Mouse (Mus musculus): ENCODE data around the gene Tnn. TPM values are rescaled to one million over a fixed set of nuclear protein-coding genes. Genes with fewer than 3 reads are reported as not detected.
A peak's percentile ranks its signal among the peaks of the same experiment; 100 is the strongest.

Tnn gene
- total RNA-seq, 2 experiments from 2014 or later = not detected

DNA sequence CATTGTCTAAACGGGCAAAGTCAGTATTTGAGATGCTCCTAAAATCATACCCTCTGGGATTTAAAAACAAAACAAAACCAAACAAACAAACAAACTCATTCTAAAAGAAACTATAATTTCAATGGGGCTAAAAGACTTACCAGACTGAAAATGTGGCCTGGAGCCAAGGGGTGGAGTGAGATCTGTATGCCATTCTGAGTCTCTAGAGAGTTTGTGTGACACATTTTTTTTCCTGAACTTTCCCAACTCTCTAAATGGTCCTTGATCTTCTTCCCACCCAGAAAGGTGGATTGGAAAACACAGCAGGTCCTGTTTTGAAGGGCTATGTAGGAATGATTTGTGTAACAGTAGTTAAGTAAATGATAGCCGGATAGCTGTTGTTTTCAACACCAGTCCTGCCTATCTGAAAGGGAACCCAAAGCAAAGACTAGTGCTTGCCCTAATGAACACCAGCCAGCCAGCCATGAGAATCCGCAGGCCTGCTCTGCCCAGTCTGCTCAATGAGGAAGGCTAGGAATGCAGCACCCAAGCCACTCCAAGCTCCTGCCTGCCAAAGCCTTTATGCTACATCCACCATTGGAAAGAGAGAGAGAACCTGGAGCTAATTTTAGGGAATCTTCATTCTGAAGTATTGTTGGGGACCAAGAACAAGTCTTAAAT, 108.2 kb downstream of the Tnn start:
- peak; percentile 47; the same call in 1 of the 2 replicates for ATAC-seq (replicated peaks; ENCODE audit: low FRiP score, poor library complexity, severe bottlenecking)

DNA sequence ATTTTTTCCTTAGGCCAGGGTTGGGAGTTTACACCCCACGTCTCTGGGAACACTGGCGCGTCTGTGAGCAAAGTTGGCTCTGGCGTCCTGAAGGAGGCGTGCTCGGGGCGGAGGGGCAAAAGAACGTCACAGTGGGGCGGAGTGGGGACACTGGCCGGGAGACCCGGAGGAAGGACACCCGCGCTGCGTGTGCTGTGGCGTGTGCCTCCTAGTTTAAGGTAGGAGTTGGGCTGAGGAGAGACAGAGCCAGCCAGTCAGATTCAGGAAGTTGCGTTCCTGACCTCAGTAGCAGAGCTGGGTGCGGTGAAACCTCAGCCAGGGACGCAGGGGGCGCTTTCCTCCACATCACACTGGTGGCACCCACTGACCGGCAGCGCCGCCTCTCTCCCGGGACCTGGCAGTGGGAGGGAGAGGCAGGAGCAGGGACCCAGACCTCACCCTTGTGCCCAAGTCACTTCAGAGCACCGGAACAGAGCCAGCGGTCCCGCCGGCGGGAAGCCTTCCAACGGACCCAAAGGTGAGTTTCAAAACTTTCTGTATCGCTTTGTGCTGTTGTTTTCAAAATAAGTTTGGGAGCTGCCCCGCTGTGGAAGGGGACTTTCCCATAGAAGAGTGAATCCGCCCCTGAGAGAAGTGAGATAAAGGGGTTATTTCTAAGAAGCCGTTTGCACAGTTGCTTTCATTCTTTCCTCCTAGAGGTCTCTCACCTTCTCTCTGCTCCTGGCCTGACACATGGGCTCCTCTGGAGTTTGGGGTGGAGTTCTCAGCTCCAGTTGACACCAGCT, 109.0 kb downstream of the Tnn start, which contains the start of gene 4930523C07Rik:
Gene 4930523C07Rik (plus strand): TSS at position 146 of the 785 bp plus-strand sequence.
- ATAC-seq (replicated peaks; ENCODE audit: low FRiP score, poor library complexity, severe bottlenecking) = peak; percentile 87

DNA sequence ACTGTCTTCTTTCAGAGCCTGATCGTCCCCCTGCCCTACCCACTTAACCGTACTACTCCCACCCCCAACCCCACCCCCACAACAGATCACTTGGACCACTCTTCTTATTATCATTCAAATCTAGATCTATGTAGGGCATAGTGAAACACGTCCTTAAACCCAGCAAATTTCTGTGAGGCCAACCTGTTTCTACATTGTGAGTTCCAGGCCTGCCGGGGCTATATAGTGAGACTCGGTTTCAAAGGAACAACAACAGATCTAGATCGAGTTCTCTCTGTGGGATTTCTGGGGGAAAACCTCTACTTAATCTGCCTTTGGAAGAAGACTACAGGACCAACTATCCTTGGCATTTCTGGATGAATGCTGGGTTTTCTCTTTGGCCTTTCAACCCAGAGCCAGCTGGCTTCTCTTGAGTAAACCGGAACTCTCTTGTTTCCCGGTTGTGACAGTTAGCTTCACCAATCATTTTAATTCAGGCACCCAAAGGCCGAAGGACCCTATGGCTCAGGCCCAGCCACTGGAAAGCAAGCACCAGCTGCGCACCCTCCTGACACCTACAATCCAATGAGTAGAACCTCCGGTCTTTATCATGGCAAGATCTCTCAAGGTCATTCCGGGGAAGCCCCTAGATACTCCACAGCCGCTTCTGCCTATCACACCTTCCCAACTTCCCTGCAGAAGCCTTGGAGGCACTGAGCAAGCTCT, 110.0 kb downstream of the Tnn start:
- ATAC-seq (replicated peaks; ENCODE audit: low FRiP score, poor library complexity, severe bottlenecking) = no peak

DNA sequence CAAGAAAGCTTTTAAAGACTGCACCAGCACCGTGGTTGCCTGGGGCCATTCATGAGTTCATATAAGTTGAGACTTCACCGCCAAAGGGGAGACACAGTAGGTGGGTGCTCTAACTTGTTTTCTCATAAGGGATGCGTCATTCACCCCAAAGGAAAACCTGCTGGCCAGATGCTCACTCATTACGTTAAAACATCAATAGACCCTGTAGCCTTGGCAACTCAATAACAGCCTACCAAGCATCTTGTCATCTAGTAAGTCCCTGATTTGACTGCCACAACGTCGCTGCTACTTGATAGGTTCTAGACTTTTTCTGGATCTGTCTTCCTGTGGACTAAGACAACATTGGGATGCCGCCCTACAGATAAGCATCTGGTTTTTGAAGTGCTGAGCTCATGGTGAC, 111.0 kb downstream of the Tnn start:
- ATAC-seq (replicated peaks; ENCODE audit: low FRiP score, poor library complexity, severe bottlenecking) = no peak

DNA sequence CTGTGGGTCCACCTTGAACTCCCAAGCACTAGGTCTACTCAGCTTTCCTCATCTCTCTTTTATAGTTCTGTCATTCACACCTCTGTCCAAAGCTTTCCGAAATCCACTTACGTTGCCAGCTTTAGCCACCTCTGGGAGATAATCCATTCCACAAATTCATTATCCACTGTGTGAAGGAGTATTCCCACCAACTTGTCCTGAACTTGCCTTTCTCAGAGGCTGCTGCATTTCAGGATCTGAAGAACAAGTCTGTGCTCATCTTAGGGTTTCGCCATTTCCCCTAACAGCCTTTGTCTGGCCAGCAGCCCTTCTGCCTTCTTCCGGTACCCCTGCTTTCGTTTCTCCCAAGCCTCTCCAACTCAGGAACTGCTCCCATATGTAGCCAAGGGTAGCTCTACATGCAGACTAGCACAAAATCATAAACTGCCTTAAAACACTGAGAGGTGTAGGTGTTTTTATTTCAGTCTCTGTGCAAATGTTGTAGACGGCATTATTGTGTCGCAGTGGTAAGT, 112.1 kb downstream of the Tnn start:
- ATAC-seq (replicated peaks; ENCODE audit: low FRiP score, poor library complexity, severe bottlenecking) = no peak

DNA sequence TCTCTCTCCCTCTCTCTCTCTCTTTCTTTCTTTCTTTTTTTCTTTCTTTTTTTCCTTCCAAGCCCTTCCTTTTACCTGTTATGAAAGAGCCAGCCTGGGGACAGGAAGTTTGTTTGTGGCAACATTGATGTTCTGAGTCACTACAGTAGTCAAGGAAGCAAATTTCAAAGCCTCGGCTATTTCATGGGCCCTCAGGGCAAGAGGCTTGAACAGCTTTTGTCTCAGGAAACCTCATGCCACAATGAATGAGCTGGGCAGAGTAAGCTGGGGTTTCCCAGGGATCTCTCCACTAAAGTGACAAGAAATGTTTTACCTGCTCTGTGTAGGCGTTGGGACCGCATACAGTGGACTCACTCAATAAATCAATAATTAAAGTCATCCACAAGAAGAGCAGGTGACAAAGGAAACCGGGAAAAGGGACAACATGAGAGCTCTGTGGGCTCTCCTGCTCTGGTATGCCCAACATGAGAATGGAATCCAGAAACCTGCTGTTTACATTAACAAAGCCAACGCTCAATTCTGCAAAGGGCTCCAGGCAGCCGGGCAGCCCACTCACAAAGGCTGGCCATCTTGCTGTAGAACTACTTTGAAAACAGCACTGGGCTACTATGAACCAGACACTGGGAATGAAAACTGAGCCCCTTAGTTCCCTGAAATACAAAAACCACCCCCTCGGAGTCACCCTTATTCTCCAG, 113.3 kb downstream of the Tnn start:
- no peak for ATAC-seq (replicated peaks; ENCODE audit: low FRiP score, poor library complexity, severe bottlenecking)

DNA sequence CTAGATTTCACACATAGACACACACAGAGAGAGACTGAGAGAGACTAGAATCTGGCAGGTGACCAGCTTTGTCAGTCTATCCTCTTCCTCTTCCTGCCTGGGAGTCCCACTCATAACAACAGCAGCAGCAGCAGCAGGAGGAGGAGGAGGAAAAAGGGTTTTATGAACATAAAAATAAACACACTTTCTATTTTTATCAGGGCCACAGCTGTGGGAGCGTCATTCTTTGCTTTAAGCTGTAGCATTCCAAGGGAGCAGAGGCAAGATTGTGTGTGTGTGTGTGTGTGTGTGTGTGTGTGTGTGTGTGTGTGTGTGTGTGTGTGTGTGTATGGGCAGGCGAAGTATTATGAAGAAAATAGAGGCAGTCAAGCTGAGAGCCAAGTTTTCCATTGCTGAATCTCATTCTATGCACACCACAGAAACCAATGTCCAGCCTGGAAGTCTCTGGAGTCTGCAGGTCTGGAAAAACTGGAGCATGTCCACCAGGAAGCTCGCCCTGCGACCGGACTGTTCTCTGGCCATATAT, 116.3 kb downstream of the Tnn start:
- ATAC-seq (replicated peaks; ENCODE audit: low FRiP score, poor library complexity, severe bottlenecking) = no peak

DNA sequence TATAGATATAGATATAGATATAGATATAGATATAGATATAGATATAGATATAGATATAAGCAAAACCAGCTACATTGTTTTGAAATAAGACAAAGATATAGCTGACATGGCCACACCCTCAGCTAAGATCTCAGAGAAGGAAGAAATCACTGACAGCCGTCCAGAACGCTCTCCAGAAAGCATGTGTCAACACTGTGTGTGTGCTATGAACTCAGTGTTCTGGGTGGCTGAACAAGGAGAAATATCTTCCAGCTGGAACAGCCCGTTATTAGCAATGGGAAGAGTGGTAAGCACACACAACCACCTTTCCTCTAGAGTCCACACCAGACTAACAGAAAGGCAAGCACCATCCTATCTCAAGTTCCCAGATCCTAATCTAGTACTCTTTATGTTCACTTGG, 117.8 kb downstream of the Tnn start:
- no peak for ATAC-seq (replicated peaks; ENCODE audit: low FRiP score, poor library complexity, severe bottlenecking)

Other genes with a start within 250 kb of the Tnn start
- 11.7 and 14.2 TPM in 2 replicates for gene 4930523C07Rik, start 109.2 kb downstream of the Tnn start, total RNA-seq (2015; ENCODE audit: low replicate concordance)
- 30.2 and 31.4 TPM in 2 replicates for gene 4930523C07Rik, start 109.2 kb downstream of the Tnn start, total RNA-seq (2017; ENCODE audit: low replicate concordance)
- gene Mrps14, start 41.6 kb upstream of the Tnn start, total RNA-seq (2015; ENCODE audit: low replicate concordance) = 20.8 and 47.6 TPM in 2 replicates
- gene Mrps14, start 41.6 kb upstream of the Tnn start, total RNA-seq (2017; ENCODE audit: low replicate concordance) = 18.1 and 23.9 TPM in 2 replicates
- gene Cacybp, start 59.3 kb upstream of the Tnn start, total RNA-seq (2015; ENCODE audit: low replicate concordance) = 48.9 and 88.4 TPM in 2 replicates
- gene Cacybp, start 59.3 kb upstream of the Tnn start, total RNA-seq (2017; ENCODE audit: low replicate concordance) = 38.1 and 40.6 TPM in 2 replicates